Mouse (Mus musculus): Measurements from ENCODE around the gene Wdr43. TPM values are rescaled to one million over a fixed set of nuclear protein-coding genes. Genes with fewer than 3 reads are reported as not detected.
"Not testable (repeated sequence)": the region's sequence is repeated elsewhere in the genome, so short reads cannot be mapped to it uniquely, and the experiment has no call there.

Gene Wdr43
- polyA plus RNA-seq, 2 experiments, result 26.2 to 45.5 TPM

- Histone ChIP-seq H3K4me1 (replicated peaks; ENCODE audit: control insufficient read depth in 2 of 2, insufficient read depth in 2 of 2, low read length in 1 of 2) (no peaks in the 10 kb centered on the region), H3K27ac (no peak overlapping the region), H3K36me3 (replicated peaks; ENCODE audit: control insufficient read depth, insufficient read depth, low read depth) (peaks cover 56% of the 10 kb centered on the region), H3K9me3 (ENCODE audit: control insufficient read depth, low read length) (no peaks in the 10 kb centered on the region), H3K9ac (replicated peaks) (no peak overlapping the region), H3K27me3 (ENCODE audit: control insufficient read depth, insufficient read depth, low read length) (no peaks in the 10 kb centered on the region), H3K4me2 (ENCODE audit: low read depth) (no peak overlapping the region), H3K4me3 (ENCODE audit: insufficient read depth in 1 of 2, low read depth in 2 of 2, low read length in 2 of 2) (no peak overlapping the region)
- no peak for ATAC-seq (ENCODE audit: insufficient read depth)
- no peak for DNase-seq (ENCODE audit: low read depth in 3 of 3, low spot score in 3 of 3)
- 79% methylated on average over 8 of the region's 8 CpGs for WGBS (ENCODE audit: insufficient replicate concordance)
- TF ChIP-seq EP300 (IDR thresholded peaks at IDR 0.05; ENCODE audit: low read depth) (no peak), CTCF (IDR thresholded peaks at IDR 0.05; ENCODE audit: low read depth) (no peak)
These were observed 21.1 kb downstream of the Wdr43 start for GRCm38 (mm10) chr17:71636786-71637185.

- Histone ChIP-seq H3K36me3 (replicated peaks; ENCODE audit: control insufficient read depth, insufficient read depth, low read depth) (peaks cover 55% of the 10 kb centered on the region), H3K9ac (replicated peaks) (no peak overlapping the region), H3K4me3 (ENCODE audit: insufficient read depth in 1 of 2, low read depth in 2 of 2, low read length in 2 of 2) (no peak overlapping the region), H3K4me1 (replicated peaks; ENCODE audit: control insufficient read depth in 2 of 2, insufficient read depth in 2 of 2, low read length in 1 of 2) (no peaks in the 10 kb centered on the region), H3K27ac (no peak overlapping the region), H3K4me2 (ENCODE audit: low read depth) (no peak overlapping the region), H3K9me3 (ENCODE audit: control insufficient read depth, low read length) (no peaks in the 10 kb centered on the region), H3K27me3 (ENCODE audit: control insufficient read depth, insufficient read depth, low read length) (no peaks in the 10 kb centered on the region)
- DNase-seq (ENCODE audit: low read depth in 3 of 3, low spot score in 3 of 3) (no peak), ATAC-seq (ENCODE audit: insufficient read depth) (no peak)
- WGBS (ENCODE audit: insufficient replicate concordance), result 72% methylated on average over 4 of the region's 4 CpGs
- TF ChIP-seq EP300 (IDR thresholded peaks at IDR 0.05; ENCODE audit: low read depth) (no peak), CTCF (IDR thresholded peaks at IDR 0.05; ENCODE audit: low read depth) (no peak)
These were observed 22.1 kb downstream of the Wdr43 start for GRCm38 (mm10) chr17:71637750-71638265.

- peaks cover 47% of the 10 kb centered on the region for H3K36me3 ChIP-seq (replicated peaks; ENCODE audit: control insufficient read depth, insufficient read depth, low read depth)
- not testable (repeated sequence) for H3K9ac ChIP-seq (replicated peaks)
These were observed 23.4 kb downstream of the Wdr43 start for GRCm38 (mm10) chr17:71639056-71639455.

GRCm38 (mm10) chr17:71640421-71641085, 24.9 kb downstream of the Wdr43 start:
- Histone ChIP-seq H3K27me3 (ENCODE audit: control insufficient read depth, insufficient read depth, low read length) (no peaks in the 10 kb centered on the region), H3K4me1 (replicated peaks; ENCODE audit: control insufficient read depth in 2 of 2, insufficient read depth in 2 of 2, low read length in 1 of 2) (no peaks in the 10 kb centered on the region), H3K27ac (no peak overlapping the region), H3K4me2 (ENCODE audit: low read depth) (no peak overlapping the region), H3K9me3 (ENCODE audit: control insufficient read depth, low read length) (no peaks in the 10 kb centered on the region), H3K4me3 (ENCODE audit: insufficient read depth in 1 of 2, low read depth in 2 of 2, low read length in 2 of 2) (no peak overlapping the region), H3K36me3 (replicated peaks; ENCODE audit: control insufficient read depth, insufficient read depth, low read depth) (peaks cover 46% of the 10 kb centered on the region), H3K9ac (replicated peaks) (no peak overlapping the region)
- no peak for ATAC-seq (ENCODE audit: insufficient read depth)
- WGBS (ENCODE audit: insufficient replicate concordance), result 74% methylated on average over 9 of the region's 9 CpGs
- TF ChIP-seq CTCF (IDR thresholded peaks at IDR 0.05; ENCODE audit: low read depth) (no peak), EP300 (IDR thresholded peaks at IDR 0.05; ENCODE audit: low read depth) (no peak)
- no peak for DNase-seq (ENCODE audit: low read depth in 3 of 3, low spot score in 3 of 3)

More at GRCm38 (mm10) chr17:71639056-71639455, 23.4 kb downstream of the Wdr43 start:
- not testable (repeated sequence) for DNase-seq (ENCODE audit: low read depth in 3 of 3, low spot score in 3 of 3); H3K4me2 ChIP-seq (ENCODE audit: low read depth); H3K27ac ChIP-seq; ATAC-seq (ENCODE audit: insufficient read depth); H3K4me3 ChIP-seq (ENCODE audit: insufficient read depth in 1 of 2, low read depth in 2 of 2, low read length in 2 of 2); H3K9me3 ChIP-seq (ENCODE audit: control insufficient read depth, low read length); H3K27me3 ChIP-seq (ENCODE audit: control insufficient read depth, insufficient read depth, low read length); H3K4me1 ChIP-seq (replicated peaks; ENCODE audit: control insufficient read depth in 2 of 2, insufficient read depth in 2 of 2, low read length in 1 of 2)
- 69% methylated on average over 5 of the region's 5 CpGs for WGBS (ENCODE audit: insufficient replicate concordance)

- Histone ChIP-seq H3K27me3 (ENCODE audit: control insufficient read depth, insufficient read depth, low read length) (no peaks in the 10 kb centered on the region), H3K9ac (replicated peaks) (no peak overlapping the region), H3K4me2 (ENCODE audit: low read depth) (no peak overlapping the region), H3K9me3 (ENCODE audit: control insufficient read depth, low read length) (no peaks in the 10 kb centered on the region), H3K36me3 (replicated peaks; ENCODE audit: control insufficient read depth, insufficient read depth, low read depth) (peaks cover 47% of the 10 kb centered on the region), H3K4me3 (ENCODE audit: insufficient read depth in 1 of 2, low read depth in 2 of 2, low read length in 2 of 2) (no peak overlapping the region), H3K4me1 (replicated peaks; ENCODE audit: control insufficient read depth in 2 of 2, insufficient read depth in 2 of 2, low read length in 1 of 2) (no peaks in the 10 kb centered on the region), H3K27ac (no peak overlapping the region)
- no peak for TF ChIP-seq EP300 (IDR thresholded peaks at IDR 0.05; ENCODE audit: low read depth)
- peak; percentile 11; the same call in 1 of the 2 replicates for TF ChIP-seq CTCF (IDR thresholded peaks at IDR 0.05; ENCODE audit: low read depth)
- no peak for ATAC-seq (ENCODE audit: insufficient read depth)
- WGBS (ENCODE audit: insufficient replicate concordance), result 71% methylated on average over 3 of the region's 3 CpGs
- no peak for DNase-seq (ENCODE audit: low read depth in 3 of 3, low spot score in 3 of 3)
These were observed 26.5 kb downstream of the Wdr43 start for GRCm38 (mm10) chr17:71642190-71642589.
